Mouse (Mus musculus): ENCODE data around the gene Pogk. TPM values are rescaled to one million over a fixed set of nuclear protein-coding genes. Genes with fewer than 3 reads are reported as not detected.

The Pogk gene
- polyA plus RNA-seq (2016; fragmentation: Nextera tagmentation; extraction: Ambion mirVana): 11.9 and 12.7 TPM in 2 replicates

DNA sequence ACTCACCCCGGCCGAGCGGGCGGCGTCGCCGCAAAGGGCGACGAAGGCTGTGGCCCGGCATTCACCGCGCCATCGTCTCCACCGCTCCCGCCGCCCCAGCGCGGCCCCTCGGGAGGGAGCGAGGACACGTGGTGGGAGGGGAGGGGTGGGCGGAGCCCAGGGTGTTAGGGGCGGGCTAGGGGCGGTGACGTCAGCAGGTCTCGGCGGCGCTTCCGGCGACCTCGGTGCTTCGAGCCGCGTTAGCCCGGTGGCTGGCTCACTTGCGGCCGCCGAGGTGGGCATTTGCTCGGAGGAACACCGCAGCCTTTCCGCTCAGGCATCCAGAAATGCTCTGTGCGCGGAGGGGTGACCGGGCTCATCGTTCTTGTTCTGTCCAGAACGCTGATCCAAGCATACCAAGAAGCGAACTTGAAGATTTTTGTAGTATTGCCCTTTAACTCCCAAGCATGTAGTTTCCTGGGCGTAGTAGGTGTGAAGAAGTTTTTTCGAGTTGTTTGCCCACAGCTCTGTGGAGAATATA is at the start of gene Pogk:
TSS of gene Pogk (minus strand) at position 163 of the 520 bp plus-strand sequence.
- H3K27ac ChIP-seq: peak within 1 kb of the TSS; percentile 97
- WGBS: 8% methylated on average over 49 of the region's 49 CpGs

DNA sequence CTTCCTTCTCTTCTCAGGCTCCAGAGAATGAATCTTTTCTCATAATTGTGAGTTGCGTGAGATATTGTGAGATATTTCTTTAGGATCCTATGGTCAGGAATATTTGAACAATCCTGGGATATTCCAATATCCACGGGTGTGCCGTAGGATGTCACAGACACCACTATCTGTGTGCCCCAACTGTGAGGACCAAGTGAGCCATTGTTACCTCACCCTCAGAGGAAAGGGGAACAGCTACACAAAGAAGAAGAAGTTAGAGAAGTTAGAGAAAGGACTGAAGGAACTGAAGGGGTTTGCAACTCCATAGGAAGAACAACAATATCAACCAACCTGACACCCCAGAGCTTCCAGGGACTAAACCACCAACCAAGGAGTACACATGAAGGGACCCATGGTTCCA is 32.3 kb upstream of the Pogk start:
- H3K27me3 ChIP-seq (ENCODE audit: insufficient read depth, poor library complexity, severe bottlenecking): no peaks in the 10 kb centered on the region
- 80% methylated on average over 3 of the region's 3 CpGs for WGBS
- no peaks in the 10 kb centered on the region for H3K9me3 ChIP-seq
- H3K36me3 ChIP-seq: no peaks in the 10 kb centered on the region
- H3K4me3 ChIP-seq: no peak overlapping the region
- no peaks in the 10 kb centered on the region for H3K4me1 ChIP-seq
- H3K27ac ChIP-seq: no peak overlapping the region
- no peak for DNase-seq (ENCODE audit: low spot score)

More for the DNA sequence above, at the start of gene Pogk:
- H3K36me3 ChIP-seq: peaks cover 24% of the 10 kb centered on the region
- H3K27me3 ChIP-seq (ENCODE audit: insufficient read depth, poor library complexity, severe bottlenecking): no peaks in the 10 kb centered on the region
- H3K4me1 ChIP-seq: peaks cover 20% of the 10 kb centered on the region
- H3K9me3 ChIP-seq: peaks cover 7% of the 10 kb centered on the region; the same call in 1 of the 2 replicates
- peak; percentile 90 for DNase-seq (ENCODE audit: low spot score)
- H3K4me3 ChIP-seq: peak within 1 kb of the TSS; percentile 78

DNA sequence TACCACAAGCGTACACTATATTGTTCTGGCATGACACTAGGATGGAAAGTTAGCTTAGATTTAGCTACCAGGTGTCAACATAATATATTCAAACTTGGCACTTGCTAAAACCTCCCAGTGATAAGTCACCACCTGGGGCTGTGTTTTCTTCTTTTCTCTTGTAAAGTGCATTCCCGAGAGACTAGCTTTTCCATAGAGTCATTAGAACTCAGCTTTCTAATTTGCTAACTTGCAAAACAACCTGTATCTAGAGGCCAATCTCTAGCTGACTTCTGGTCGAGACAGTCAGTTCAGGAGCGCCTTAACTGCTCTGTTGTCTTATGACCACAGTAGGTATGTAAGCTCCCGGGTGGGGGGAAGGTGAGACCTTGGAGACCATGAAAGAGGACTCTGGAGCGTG is 29.8 kb upstream of the Pogk start:
- H3K27ac ChIP-seq: no peak overlapping the region
- H3K27me3 ChIP-seq (ENCODE audit: insufficient read depth, poor library complexity, severe bottlenecking): no peaks in the 10 kb centered on the region
- no peaks in the 10 kb centered on the region for H3K36me3 ChIP-seq
- no peaks in the 10 kb centered on the region for H3K4me1 ChIP-seq
- H3K4me3 ChIP-seq: no peak overlapping the region
- DNase-seq (ENCODE audit: low spot score): no peak
- H3K9me3 ChIP-seq: no peaks in the 10 kb centered on the region
- 71% methylated on average over 6 of the region's 6 CpGs for WGBS

DNA sequence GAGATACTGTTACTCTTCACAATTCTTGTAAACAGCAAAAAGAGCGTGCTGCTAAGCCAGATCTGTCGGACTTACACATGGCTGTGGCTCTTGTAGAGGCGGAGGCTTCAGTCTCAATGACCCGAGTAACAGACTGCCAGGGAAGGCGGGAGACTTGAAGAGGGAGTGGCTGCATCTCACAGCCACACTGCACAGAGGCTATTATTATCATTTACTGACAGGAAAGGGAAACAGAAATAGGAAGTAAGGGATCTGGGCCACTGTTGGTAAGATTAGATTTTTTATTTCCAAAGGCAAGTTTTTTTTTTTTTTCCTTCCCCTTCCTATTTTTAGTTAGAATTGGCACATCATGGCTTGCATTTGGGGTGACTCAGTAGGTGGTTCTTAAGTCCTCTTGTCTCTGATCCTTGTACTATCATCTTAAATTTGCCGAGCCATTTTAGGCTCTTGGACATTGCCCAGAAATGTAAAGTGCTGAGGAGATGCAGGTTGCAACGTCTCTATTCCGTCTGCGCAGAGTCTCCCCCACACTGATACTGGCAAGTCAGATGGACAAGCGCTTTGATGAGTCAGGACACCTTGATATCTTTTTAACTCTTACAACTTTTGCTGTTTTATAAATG is 20.3 kb upstream of the Pogk start:
- Histone ChIP-seq H3K36me3 (no peaks in the 10 kb centered on the region), H3K27ac (no peak overlapping the region), H3K27me3 (ENCODE audit: insufficient read depth, poor library complexity, severe bottlenecking) (no peaks in the 10 kb centered on the region), H3K4me1 (peaks cover 4% of the 10 kb centered on the region; the same call in 1 of the 2 replicates), H3K4me3 (no peak overlapping the region), H3K9me3 (no peaks in the 10 kb centered on the region)
- 46% methylated on average over 10 of the region's 10 CpGs for WGBS
- no peak for DNase-seq (ENCODE audit: low spot score)

DNA sequence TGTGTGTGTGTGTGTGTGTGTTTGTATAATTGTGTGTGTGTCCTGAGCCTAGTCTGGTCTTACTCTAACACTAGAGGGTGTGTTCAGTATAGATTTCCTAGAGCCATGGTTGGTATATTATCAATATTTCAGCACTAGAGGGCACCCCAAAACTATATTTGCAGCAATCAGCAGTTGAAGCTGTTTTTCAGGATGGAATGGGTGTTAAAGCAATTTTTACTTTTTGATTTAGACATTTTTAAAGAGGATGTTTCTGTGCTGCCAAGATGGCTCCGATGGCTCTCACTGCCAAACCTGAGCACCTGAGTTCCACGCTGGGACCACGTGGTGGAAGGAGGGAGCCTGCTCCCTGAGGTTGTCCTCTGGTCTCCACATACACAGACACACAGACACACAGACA is 19.4 kb upstream of the Pogk start:
- no peaks in the 10 kb centered on the region for H3K27me3 ChIP-seq (ENCODE audit: insufficient read depth, poor library complexity, severe bottlenecking)
- H3K4me1 ChIP-seq: peaks cover 4% of the 10 kb centered on the region; the same call in 1 of the 2 replicates
- H3K36me3 ChIP-seq: no peaks in the 10 kb centered on the region
- H3K4me3 ChIP-seq: no peak overlapping the region
- H3K9me3 ChIP-seq: no peaks in the 10 kb centered on the region
- no peak overlapping the region for H3K27ac ChIP-seq
- WGBS: 62% methylated on average over 3 of the region's 3 CpGs
- no peak for DNase-seq (ENCODE audit: low spot score)

DNA sequence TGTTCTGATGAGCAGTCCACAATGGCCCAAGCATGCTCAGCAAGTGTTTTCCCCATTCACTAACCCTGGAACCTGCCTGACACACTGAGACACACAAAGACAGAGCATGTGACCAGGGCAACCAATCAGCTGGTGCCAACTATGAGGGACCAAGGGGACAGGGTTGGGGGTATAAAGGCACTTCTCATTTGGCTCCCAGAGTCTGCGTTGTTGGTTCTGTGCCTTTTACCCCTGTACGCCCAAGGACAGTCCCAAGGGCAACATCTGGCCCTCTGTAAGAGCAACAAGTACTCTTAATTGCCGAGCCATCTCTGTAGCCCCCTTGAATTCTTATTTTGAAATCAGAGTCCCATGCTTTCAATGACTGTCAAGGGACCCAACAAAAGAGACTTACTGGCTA is 2.6 kb upstream of the Pogk start:
- 88% methylated on average over 3 of the region's 3 CpGs for WGBS
- Histone ChIP-seq H3K27me3 (ENCODE audit: insufficient read depth, poor library complexity, severe bottlenecking) (no peaks in the 10 kb centered on the region), H3K27ac (no peak overlapping the region)

DNA sequence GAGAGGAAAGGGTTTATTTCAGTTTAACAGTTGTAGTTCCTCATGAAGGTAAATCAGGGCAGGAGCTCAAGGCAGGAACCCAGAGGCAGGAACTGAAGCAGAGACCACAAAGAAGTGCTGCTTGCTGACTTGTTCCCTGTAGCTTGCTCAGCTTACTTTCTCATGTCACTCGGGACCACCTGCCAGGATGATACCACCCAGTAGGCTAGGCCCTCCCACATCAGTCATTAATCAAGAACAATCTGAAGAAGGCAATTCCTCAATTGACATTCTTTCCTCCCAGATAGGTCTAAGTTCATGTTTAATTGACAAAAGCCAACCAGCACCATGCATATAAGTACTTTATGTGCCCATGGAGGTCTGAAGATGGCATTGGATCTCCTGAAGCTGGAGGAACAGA is 1.9 kb upstream of the Pogk start:
- Histone ChIP-seq H3K36me3 (peaks cover 15% of the 10 kb centered on the region), H3K27me3 (ENCODE audit: insufficient read depth, poor library complexity, severe bottlenecking) (no peaks in the 10 kb centered on the region), H3K9me3 (peaks cover 7% of the 10 kb centered on the region; the same call in 1 of the 2 replicates), H3K4me3 (no peak overlapping the region), H3K4me1 (peaks cover 12% of the 10 kb centered on the region; the same call in 1 of the 2 replicates), H3K27ac (no peak overlapping the region)
- DNase-seq (ENCODE audit: low spot score): no peak
- WGBS: 100% methylated on average over 1 of the region's 1 CpGs

More for the DNA sequence above, 2.6 kb upstream of the Pogk start:
- no peak for DNase-seq (ENCODE audit: low spot score)
- Histone ChIP-seq H3K4me3 (no peak overlapping the region), H3K9me3 (peaks cover 7% of the 10 kb centered on the region; the same call in 1 of the 2 replicates), H3K4me1 (peaks cover 12% of the 10 kb centered on the region; the same call in 1 of the 2 replicates), H3K36me3 (peaks cover 9% of the 10 kb centered on the region)

DNA sequence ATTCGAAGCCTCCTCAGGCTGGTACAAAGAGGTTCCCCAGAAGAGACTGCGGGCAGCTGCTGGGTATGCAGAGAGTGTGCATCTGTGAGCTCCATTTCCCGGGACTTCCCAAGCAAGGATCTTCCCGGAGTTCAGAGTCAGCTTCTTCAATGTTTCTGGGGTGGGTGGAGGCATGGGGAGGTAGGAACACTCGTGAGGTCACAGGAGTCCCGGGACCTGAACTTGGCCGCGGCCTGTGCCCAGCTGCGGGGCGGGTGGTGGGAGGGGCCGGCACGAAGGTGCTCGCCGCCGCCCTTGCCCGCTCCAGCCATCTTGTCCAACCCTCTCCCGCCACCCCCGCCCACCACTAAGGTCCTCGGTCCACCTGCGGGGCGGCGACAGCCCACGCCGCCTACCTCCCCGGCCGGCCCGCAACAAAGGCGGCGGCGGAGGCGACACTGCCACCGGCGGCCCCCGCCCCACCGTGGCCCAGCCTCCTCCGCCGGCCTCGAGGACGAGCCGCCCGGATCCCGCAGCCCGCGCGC is 424 bp downstream of the Pogk start:
- Histone ChIP-seq H3K27me3 (ENCODE audit: insufficient read depth, poor library complexity, severe bottlenecking) (no peaks in the 10 kb centered on the region), H3K27ac (peak overlapping the region; percentile 97), H3K4me3 (peak overlapping the region; percentile 78), H3K9me3 (peaks cover 7% of the 10 kb centered on the region; the same call in 1 of the 2 replicates), H3K4me1 (peaks cover 20% of the 10 kb centered on the region), H3K36me3 (peaks cover 29% of the 10 kb centered on the region)
- peak; percentile 76 for DNase-seq (ENCODE audit: low spot score)
- WGBS: 2% methylated on average over 44 of the region's 45 CpGs

DNA sequence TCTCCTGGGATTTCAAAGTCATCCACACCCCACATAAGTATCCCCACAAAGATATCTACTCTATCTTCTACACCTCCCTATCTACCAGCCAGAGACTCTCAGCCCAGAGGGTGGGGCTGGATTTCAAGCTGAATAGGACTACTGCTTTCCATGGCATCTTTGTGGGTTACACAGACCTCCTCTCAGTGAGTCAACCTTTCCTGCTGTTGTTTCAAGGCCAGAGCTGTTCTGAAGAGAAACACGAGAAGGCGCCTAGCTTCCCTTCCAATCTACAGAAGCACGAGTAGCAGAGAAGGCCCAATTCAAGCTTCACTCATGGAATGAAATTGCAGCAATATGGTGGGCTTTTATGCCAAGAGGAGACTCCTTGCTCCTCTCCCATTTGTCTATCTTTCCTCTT is 5.8 kb downstream of the Pogk start:
- Histone ChIP-seq H3K27me3 (ENCODE audit: insufficient read depth, poor library complexity, severe bottlenecking) (no peaks in the 10 kb centered on the region), H3K36me3 (peaks cover 73% of the 10 kb centered on the region), H3K4me3 (no peak overlapping the region), H3K4me1 (peaks cover 22% of the 10 kb centered on the region), H3K27ac (no peak overlapping the region), H3K9me3 (no peaks in the 10 kb centered on the region)
- WGBS: 76% methylated on average over 3 of the region's 3 CpGs
- DNase-seq (ENCODE audit: low spot score): no peak

DNA sequence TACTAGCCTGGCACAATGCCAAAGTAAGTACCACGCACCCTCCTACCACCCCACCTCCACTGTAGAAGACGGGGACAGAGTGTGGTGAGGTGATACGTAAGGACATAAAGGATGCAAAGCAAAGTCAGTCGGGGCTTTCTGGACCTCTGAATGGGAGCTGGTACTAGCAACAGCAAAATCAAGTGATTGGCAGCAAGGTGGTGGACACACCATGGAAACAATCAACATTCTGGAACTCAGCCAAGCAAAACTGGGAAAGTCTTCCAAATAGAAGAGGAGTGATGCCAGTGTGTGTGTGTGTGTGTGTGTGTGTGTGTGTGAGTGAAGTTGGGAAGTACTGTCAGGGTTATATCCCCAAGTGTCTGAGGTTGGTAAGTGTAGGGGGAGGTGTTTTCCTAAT is 7.7 kb downstream of the Pogk start:
- Histone ChIP-seq H3K4me1 (peaks cover 13% of the 10 kb centered on the region), H3K27ac (no peak overlapping the region), H3K27me3 (ENCODE audit: insufficient read depth, poor library complexity, severe bottlenecking) (no peaks in the 10 kb centered on the region), H3K36me3 (peaks cover 80% of the 10 kb centered on the region), H3K4me3 (no peak overlapping the region), H3K9me3 (no peaks in the 10 kb centered on the region)
- DNase-seq (ENCODE audit: low spot score): no peak
- WGBS: 79% methylated on average over 4 of the region's 4 CpGs

DNA sequence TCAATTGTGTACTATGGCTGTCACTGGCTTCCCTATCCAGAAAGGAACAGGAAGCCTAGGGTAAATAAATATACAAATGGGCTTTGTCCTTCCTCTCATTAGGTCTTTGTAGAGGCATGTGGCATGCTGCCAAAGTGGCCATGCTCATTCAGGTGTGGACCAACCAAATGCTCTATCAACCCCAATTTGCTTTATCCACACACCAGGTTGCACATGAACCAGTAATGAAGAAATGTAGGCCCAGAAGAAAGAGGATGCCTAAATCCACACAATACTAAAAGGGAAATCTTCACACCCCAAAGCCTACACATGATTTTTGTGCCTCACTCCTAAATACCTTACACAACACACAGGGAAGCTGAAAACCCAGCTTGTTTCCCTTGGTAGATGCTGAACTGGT is 8.2 kb downstream of the Pogk start:
- Histone ChIP-seq H3K9me3 (no peaks in the 10 kb centered on the region), H3K4me1 (peaks cover 13% of the 10 kb centered on the region), H3K4me3 (no peak overlapping the region), H3K36me3 (peaks cover 83% of the 10 kb centered on the region), H3K27ac (no peak overlapping the region), H3K27me3 (ENCODE audit: insufficient read depth, poor library complexity, severe bottlenecking) (no peaks in the 10 kb centered on the region)
- no peak for DNase-seq (ENCODE audit: low spot score)

DNA sequence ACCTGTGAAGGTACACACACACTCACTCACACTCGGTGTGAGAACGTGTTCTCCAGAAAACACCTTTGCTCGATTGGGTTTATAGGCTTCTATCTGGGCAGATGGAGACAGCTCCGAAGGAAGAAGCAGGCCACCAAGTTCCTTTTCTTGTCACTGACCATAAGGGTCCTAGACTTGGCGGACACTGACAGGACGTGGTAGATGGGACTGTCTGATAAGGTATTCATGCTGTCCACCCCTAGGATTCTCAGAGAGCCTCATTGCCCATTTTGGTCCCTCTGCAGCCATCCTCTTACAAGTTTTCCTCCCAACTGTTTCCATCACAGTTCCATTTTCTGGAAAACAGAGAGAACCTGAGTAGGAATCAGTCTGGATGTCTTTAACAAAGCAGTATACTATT is 13.3 kb downstream of the Pogk start:
- no peaks in the 10 kb centered on the region for H3K9me3 ChIP-seq
- no peak for DNase-seq (ENCODE audit: low spot score)
- H3K27me3 ChIP-seq (ENCODE audit: insufficient read depth, poor library complexity, severe bottlenecking): no peaks in the 10 kb centered on the region
- no peak overlapping the region for H3K4me3 ChIP-seq
- WGBS: 84% methylated on average over 6 of the region's 6 CpGs
- H3K27ac ChIP-seq: no peak overlapping the region
- H3K4me1 ChIP-seq: no peaks in the 10 kb centered on the region
- peaks cover 99% of the 10 kb centered on the region for H3K36me3 ChIP-seq

DNA sequence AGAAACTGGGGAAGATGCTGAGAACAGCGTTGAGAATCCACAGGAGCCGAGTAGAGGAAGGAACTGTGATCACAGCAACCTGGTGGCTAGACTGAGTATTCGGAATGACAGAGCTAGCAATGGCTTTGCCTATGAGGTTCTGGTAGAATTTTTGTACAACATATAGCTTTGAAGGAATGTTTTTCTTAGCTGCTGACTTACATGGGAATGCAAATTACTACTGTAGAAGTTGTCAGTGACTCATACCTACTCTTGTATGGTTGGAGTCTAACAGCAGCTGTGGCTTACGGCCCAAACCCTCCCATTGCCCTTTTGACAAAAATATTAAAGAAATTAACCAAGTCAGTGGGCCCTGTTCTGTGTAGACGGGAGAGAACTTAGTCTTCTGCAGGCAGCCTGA is 14.0 kb downstream of the Pogk start:
- H3K27me3 ChIP-seq (ENCODE audit: insufficient read depth, poor library complexity, severe bottlenecking): no peaks in the 10 kb centered on the region
- WGBS: 88% methylated on average over 5 of the region's 5 CpGs
- DNase-seq (ENCODE audit: low spot score): no peak
- H3K36me3 ChIP-seq: peaks cover 99% of the 10 kb centered on the region
- H3K9me3 ChIP-seq: no peaks in the 10 kb centered on the region
- no peaks in the 10 kb centered on the region for H3K4me1 ChIP-seq
- H3K4me3 ChIP-seq: no peak overlapping the region
- no peak overlapping the region for H3K27ac ChIP-seq

All from heart, embryonic 10.5 days (tissue).